Mouse (Mus musculus) stomach, postnatal 0 days (tissue): ENCODE measurements at regions not wholly inside any gene's neighbourhood (a gene's known extent, or its start where the extent isn't known, plus 50 kb on each side); places are given as distances from the start of the nearest gene placed in this dataset.

Experiments
- CTCF ChIP-seq: IDR thresholded peaks from 2 replicates; pipeline ENCODE4 v1.5.1; 2016; ENCODE audit warnings: antibody characterized with exemption, low read depth, mild to moderate bottlenecking, moderate library complexity
- EP300 ChIP-seq: optimal IDR thresholded peaks from 2 replicates; pipeline ENCODE3; 2016; ENCODE audit warnings: antibody characterized with exemption

DNA sequence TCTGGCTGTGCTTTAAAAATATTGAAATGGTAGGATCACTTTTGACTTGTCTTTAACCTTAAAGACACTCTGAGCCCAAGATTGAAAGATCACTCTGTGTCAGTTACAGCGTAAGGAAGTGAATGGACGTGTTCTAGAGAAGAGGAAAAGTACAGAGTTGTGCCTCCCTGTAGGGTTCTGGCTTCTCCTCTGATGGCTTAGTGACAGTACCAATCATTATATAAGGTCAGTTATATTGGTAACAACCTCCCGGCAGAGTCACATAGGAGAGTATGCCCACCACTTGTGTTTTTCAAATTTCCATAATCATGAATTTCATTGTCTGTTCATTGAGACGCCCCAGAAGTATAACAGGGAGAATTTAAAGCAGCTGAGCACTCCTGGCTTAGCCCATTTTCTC lies 141.6 kb upstream of the Cttnbp2 start:
- no peak for TF ChIP-seq EP300
- no peak for TF ChIP-seq CTCF
